Mouse (Mus musculus): Measurements from ENCODE around the gene Olfr652. TPM values are rescaled to one million over a fixed set of nuclear protein-coding genes. Genes with fewer than 3 reads are reported as not detected.

Gene Olfr652
- not detected in 2 replicates for total RNA-seq (2014; fragmentation: Nextera tagmentation)
- not detected in 2 replicates for total RNA-seq (2017)

DNA sequence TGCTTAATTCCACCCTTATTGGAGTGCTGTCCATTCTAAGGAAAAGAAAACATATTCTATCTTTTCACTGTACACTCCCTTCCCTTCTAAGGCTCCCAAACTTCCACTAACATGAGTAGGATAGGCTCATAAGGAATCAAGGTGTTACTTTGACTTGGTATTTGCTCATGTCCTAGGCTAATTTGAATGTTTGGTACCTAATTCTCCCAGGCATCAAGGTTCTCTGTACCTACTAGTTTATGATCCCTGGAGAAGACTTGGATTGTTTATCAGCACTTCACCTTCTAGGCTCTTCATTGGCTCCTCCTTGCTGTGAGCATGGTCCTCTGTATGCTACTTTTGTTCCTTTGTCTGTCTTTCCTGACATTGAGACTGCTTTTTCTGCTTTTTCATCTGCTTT is at the start of gene Olfr652:
Gene Olfr652, plus strand, starts transcription at position 301 of the 400 bp plus-strand sequence.
- ATAC-seq (replicated peaks; ENCODE audit: low FRiP score, low TSS enrichment, poor library complexity, severe bottlenecking) = no peak

DNA sequence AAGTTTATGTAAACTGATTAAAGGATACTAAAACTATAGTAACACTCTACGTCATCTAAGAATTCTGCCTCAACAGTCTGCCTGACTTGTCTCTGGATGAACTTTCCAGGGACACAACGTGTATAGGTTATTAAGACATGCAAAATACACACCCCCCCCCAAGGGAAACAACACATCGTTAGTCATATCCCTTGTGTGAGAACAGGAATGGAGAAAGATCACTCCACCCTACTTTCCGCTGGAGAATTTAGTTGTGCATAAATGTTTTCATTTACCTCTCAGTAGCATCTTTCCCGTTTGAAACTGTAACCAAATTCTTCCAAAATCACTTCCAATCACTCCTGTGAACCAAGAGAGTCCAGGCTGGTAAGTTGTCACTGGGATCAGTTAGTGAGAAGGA is 10.9 kb upstream of the Olfr652 start, which contains the start of gene Olfr651:
Gene Olfr651, plus strand, starts transcription at position 301 of the 400 bp plus-strand sequence.
- no peak for ATAC-seq (replicated peaks; ENCODE audit: low FRiP score, low TSS enrichment, poor library complexity, severe bottlenecking)

GRCm38 (mm10) chr7:104552700-104553099 is 8.0 kb upstream of the Olfr652 start:
- no peak for ATAC-seq (replicated peaks; ENCODE audit: low FRiP score, low TSS enrichment, poor library complexity, severe bottlenecking)

DNA sequence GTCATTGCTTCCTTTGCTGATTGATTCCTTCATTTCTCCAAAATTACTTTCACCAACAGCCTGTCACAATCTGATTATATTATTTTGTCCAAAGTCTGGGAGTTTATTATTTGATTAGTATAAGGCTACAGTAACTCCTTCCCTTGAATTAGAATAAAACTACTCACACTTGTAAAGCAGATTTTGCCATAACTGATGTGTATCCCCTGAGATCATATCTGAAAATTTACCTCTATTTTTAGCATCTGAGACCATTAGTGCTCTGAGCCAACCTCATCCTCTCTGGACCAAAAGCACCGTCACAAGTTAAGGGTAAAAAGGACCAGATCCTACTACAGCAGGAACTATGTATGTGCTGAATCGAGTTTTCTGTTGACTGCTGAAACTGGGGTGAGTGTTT is 16.3 kb downstream of the Olfr652 start, which contains the start of gene Olfr653:
Gene Olfr653, plus strand, starts transcription at position 301 of the 400 bp plus-strand sequence.
- ATAC-seq (replicated peaks; ENCODE audit: low FRiP score, low TSS enrichment, poor library complexity, severe bottlenecking) = no peak

GRCm38 (mm10) chr7:104580846-104581245 is 20.1 kb downstream of the Olfr652 start:
- ATAC-seq (replicated peaks; ENCODE audit: low FRiP score, low TSS enrichment, poor library complexity, severe bottlenecking) = no peak

GRCm38 (mm10) chr7:104581429-104581828 is 20.7 kb downstream of the Olfr652 start:
- ATAC-seq (replicated peaks; ENCODE audit: low FRiP score, low TSS enrichment, poor library complexity, severe bottlenecking) = no peak

GRCm38 (mm10) chr7:104586725-104587124 is 26.0 kb downstream of the Olfr652 start, which contains the start of gene Olfr654:
Olfr654 (plus strand) TSS chr7:104587025.
- no peak for ATAC-seq (replicated peaks; ENCODE audit: low FRiP score, low TSS enrichment, poor library complexity, severe bottlenecking)

DNA sequence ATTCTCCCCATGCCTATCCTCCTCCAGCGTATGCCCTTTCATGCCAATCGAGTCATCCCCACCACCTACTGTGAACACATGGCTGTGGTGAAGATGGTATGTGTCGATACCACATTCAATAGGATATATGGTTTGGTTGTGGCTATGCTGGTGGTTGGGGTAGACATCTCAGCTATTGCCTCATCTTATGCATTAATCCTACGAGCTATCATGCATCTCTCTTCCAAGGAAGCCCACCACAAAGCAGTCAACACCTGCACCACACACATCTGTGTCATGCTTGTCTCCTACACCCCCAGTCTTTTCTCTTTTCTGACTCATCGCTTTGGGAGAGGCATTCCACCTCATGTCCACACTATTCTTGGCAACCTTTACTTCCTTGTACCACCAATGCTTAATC is 27.6 kb downstream of the Olfr652 start:
- ATAC-seq (replicated peaks; ENCODE audit: low FRiP score, low TSS enrichment, poor library complexity, severe bottlenecking) = no peak

DNA sequence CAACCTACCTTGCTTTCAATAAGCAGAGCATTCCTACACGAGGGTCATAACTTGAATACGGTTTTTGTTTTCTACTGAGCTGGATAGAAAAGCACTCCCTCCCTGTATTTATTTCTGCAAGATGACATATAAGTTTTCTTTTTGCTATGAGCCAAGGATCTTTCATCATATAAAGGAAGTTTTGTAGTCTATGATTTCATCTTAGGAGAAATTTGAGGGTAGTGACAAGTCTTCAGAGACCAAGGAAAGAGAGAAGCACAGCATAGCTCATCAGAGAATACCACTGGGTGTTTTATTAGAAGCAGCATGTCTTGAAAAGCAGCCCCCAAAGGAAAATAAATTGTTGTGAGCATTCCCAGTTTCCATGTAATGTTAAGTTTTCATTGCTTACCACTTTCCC is 41.0 kb downstream of the Olfr652 start, which contains the start of gene Olfr655:
Gene Olfr655, minus strand, starts transcription at position 101 of the 400 bp plus-strand sequence.
- ATAC-seq (replicated peaks; ENCODE audit: low FRiP score, low TSS enrichment, poor library complexity, severe bottlenecking) = no peak

- ATAC-seq (replicated peaks; ENCODE audit: low FRiP score, low TSS enrichment, poor library complexity, severe bottlenecking) = peak; percentile 82
Observed at GRCm38 (mm10) chr7:104603173-104603572, 42.5 kb downstream of the Olfr652 start.

- ATAC-seq (replicated peaks; ENCODE audit: low FRiP score, low TSS enrichment, poor library complexity, severe bottlenecking) = no peak
Observed at GRCm38 (mm10) chr7:104604727-104605126, 44.0 kb downstream of the Olfr652 start.

DNA sequence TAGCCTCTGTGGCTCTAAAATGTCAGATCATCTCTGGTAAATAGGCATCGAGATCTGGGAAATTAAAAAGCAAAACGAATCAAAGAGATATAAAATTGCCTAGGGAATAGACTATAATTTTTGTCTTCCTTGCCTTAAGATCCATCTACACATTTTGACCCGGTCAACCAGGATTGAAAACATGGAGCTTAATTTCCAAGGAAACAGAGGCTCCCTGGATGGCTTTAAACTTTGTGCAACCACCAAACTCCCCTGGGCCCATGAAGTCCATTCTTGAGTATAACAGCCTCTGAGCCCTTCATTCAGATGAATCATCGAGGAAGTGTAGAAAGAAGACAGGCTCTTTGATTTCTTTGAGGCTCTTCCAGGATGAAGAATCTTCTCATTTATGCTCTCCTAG is 53.0 kb downstream of the Olfr652 start, which contains the start of gene Olfr656:
Gene Olfr656, plus strand, starts transcription at position 301 of the 400 bp plus-strand sequence.
- no peak for ATAC-seq (replicated peaks; ENCODE audit: low FRiP score, low TSS enrichment, poor library complexity, severe bottlenecking)

Other genes starting within 250 kb of the Olfr652 start
- gene Trim12a, start 245.4 kb upstream of the Olfr652 start, total RNA-seq (2014; fragmentation: Nextera tagmentation) = 32.7 and 55.7 TPM in 2 replicates
- 52.1 and 54.5 TPM in 2 replicates for gene Trim12a, start 245.4 kb upstream of the Olfr652 start, total RNA-seq (2017)
- gene Trim34b, start 231.4 kb upstream of the Olfr652 start, total RNA-seq (2014; fragmentation: Nextera tagmentation) = not detected in 2 replicates
- not detected in 2 replicates for gene Trim34b, start 231.4 kb upstream of the Olfr652 start, total RNA-seq (2017)
- gene Trim12c, start 207.5 kb upstream of the Olfr652 start, total RNA-seq (2014; fragmentation: Nextera tagmentation) = 9.0 and 9.2 TPM in 2 replicates
- gene Trim12c, start 207.5 kb upstream of the Olfr652 start, total RNA-seq (2017) = 13.4 and 22.0 TPM in 2 replicates
- gene Trim30b, start 191.0 kb upstream of the Olfr652 start, total RNA-seq (2014; fragmentation: Nextera tagmentation) = 0.79 and 0.89 TPM in 2 replicates
- gene Trim30b, start 191.0 kb upstream of the Olfr652 start, total RNA-seq (2017) = 0.23 TPM in 1 of 2 replicates, not detected in the other
- not detected in 2 replicates for gene Trim30c, start 160.1 kb upstream of the Olfr652 start, total RNA-seq (2014; fragmentation: Nextera tagmentation)
- gene Trim30c, start 160.1 kb upstream of the Olfr652 start, total RNA-seq (2017) = 0.95 TPM in 1 of 2 replicates, not detected in the other
- 12.1 and 18.8 TPM in 2 replicates for gene Trim30a, start 95.7 kb upstream of the Olfr652 start, total RNA-seq (2014; fragmentation: Nextera tagmentation)
- gene Trim30a, start 95.7 kb upstream of the Olfr652 start, total RNA-seq (2017) = 16.0 and 17.6 TPM in 2 replicates
- gene Trim30d, start 53.1 kb upstream of the Olfr652 start, total RNA-seq (2014; fragmentation: Nextera tagmentation) = 3.2 and 9.3 TPM in 2 replicates
- gene Trim30d, start 53.1 kb upstream of the Olfr652 start, total RNA-seq (2017) = 5.0 and 8.8 TPM in 2 replicates
- not detected in 2 replicates for gene Olfr651, start 10.8 kb upstream of the Olfr652 start, total RNA-seq (2014; fragmentation: Nextera tagmentation)
- gene Olfr651, start 10.8 kb upstream of the Olfr652 start, total RNA-seq (2017) = not detected in 2 replicates
- not detected in 2 replicates for gene Olfr653, start 16.4 kb downstream of the Olfr652 start, total RNA-seq (2014; fragmentation: Nextera tagmentation)
- not detected in 2 replicates for gene Olfr653, start 16.4 kb downstream of the Olfr652 start, total RNA-seq (2017)
- not detected in 2 replicates for gene Olfr654, start 26.1 kb downstream of the Olfr652 start, total RNA-seq (2014; fragmentation: Nextera tagmentation)
- gene Olfr654, start 26.1 kb downstream of the Olfr652 start, total RNA-seq (2017) = not detected in 2 replicates
- not detected in 2 replicates for gene Olfr655, start 40.9 kb downstream of the Olfr652 start, total RNA-seq (2014; fragmentation: Nextera tagmentation)
- 1.8 TPM in 1 of 2 replicates, not detected in the other for gene Olfr655, start 40.9 kb downstream of the Olfr652 start, total RNA-seq (2017)
- not detected in 2 replicates for gene Olfr656, start 53.1 kb downstream of the Olfr652 start, total RNA-seq (2014; fragmentation: Nextera tagmentation)
- not detected in 2 replicates for gene Olfr656, start 53.1 kb downstream of the Olfr652 start, total RNA-seq (2017)
- not detected in 2 replicates for gene Olfr657, start 63.9 kb downstream of the Olfr652 start, total RNA-seq (2014; fragmentation: Nextera tagmentation)
- not detected in 2 replicates for gene Olfr657, start 63.9 kb downstream of the Olfr652 start, total RNA-seq (2017)
- 0.67 TPM in 1 of 2 replicates, not detected in the other for gene Olfr658, start 86.4 kb downstream of the Olfr652 start, total RNA-seq (2014; fragmentation: Nextera tagmentation)
- gene Olfr658, start 86.4 kb downstream of the Olfr652 start, total RNA-seq (2017) = not detected in 2 replicates
- gene Olfr659, start 105.9 kb downstream of the Olfr652 start, total RNA-seq (2014; fragmentation: Nextera tagmentation) = not detected in 2 replicates
- not detected in 2 replicates for gene Olfr659, start 105.9 kb downstream of the Olfr652 start, total RNA-seq (2017)
- not detected in 2 replicates for gene Olfr661, start 125.6 kb downstream of the Olfr652 start, total RNA-seq (2014; fragmentation: Nextera tagmentation)
- not detected in 2 replicates for gene Olfr661, start 125.6 kb downstream of the Olfr652 start, total RNA-seq (2017)
- not detected in 2 replicates for gene Usp17le, start 216.6 kb downstream of the Olfr652 start, total RNA-seq (2014; fragmentation: Nextera tagmentation)
- gene Usp17le, start 216.6 kb downstream of the Olfr652 start, total RNA-seq (2017) = not detected in 2 replicates